ENCODE assay signal across 22 mouse cellular contexts in genomic region chr10:69553091-69553490, GRCm38 (mm10).
DNase-seq lines count a peak whose midpoint lies in the region; ATAC-seq and TF ChIP-seq lines count a peak whose summit lies in the region.
"Had no signal": no experiment of that assay in that cellular context is flagged by ENCODE, and none has a peak within 500 bp of the region (broad histone marks: within the 10 kb centered on the region; RNA-seq: fewer than 3 reads in every experiment).

No protein-coding gene starts in this region.

- H3K27ac ChIP-seq in midbrain, embryonic 11.5 days (ENCODE audit: low read depth, low read length) = no peak overlapping the region
- no peak overlapping the region for H3K27ac ChIP-seq in midbrain, embryonic 14.5 days (replicated peaks; ENCODE audit: low read depth, low read length)
- no peak overlapping the region for H3K27ac ChIP-seq in left cerebral cortex, adult 2 months
- H3K27ac ChIP-seq: embryonic facial prominence, embryonic 10.5 days; forebrain, embryonic 13.5 days; gastrocnemius, adult 2 months; heart, adult 2 months; heart, embryonic 15.5 days; hindbrain, embryonic 10.5 days; hindbrain, embryonic 14.5 days had no signal

- no peaks in the 10 kb centered on the region for H3K36me3 ChIP-seq in midbrain, embryonic 11.5 days (ENCODE audit: control insufficient read depth, insufficient read depth, low read length)
- H3K36me3 ChIP-seq in midbrain, embryonic 14.5 days (ENCODE audit: control insufficient read depth, insufficient read depth, low read length) = 0 out of 2 replicates have a peak, but pooled peaks cover 3% of the 10 kb centered on the region
- H3K36me3 ChIP-seq: embryonic facial prominence, embryonic 10.5 days; heart, embryonic 15.5 days; hindbrain, embryonic 10.5 days had no signal

- H3K4me1 ChIP-seq in midbrain, embryonic 11.5 days (ENCODE audit: control insufficient read depth, insufficient read depth, low read length) = no peaks in the 10 kb centered on the region
- H3K4me1 ChIP-seq in midbrain, embryonic 14.5 days (ENCODE audit: control insufficient read depth, insufficient read depth, low read length) = peaks cover 3% of the 10 kb centered on the region; the same call in 1 of the 2 replicates

- intact Hi-C loops in left cerebral cortex, adult 2 months (cut with DNase I) = no loop called here

- 90% methylated on average over 1 of the region's 1 CpGs for WGBS in midbrain, embryonic 11.5 days
- WGBS in midbrain, embryonic 14.5 days = 65% methylated on average over 1 of the region's 1 CpGs

- no peak overlapping the region for H3K4me2 ChIP-seq in midbrain, embryonic 11.5 days
- H3K4me2 ChIP-seq in midbrain, embryonic 14.5 days (ENCODE audit: low read length) = no peak overlapping the region
- H3K4me2 ChIP-seq: forebrain, embryonic 13.5 days; heart, embryonic 11.5 days; heart, embryonic 15.5 days; hindbrain, embryonic 14.5 days had no signal

- H3K27me3 ChIP-seq in midbrain, embryonic 11.5 days (ENCODE audit: control insufficient read depth, insufficient read depth, low read length) = no peaks in the 10 kb centered on the region
- no peaks in the 10 kb centered on the region for H3K27me3 ChIP-seq in midbrain, embryonic 14.5 days (ENCODE audit: control insufficient read depth, insufficient read depth, low read length)
- H3K27me3 ChIP-seq: forebrain, embryonic 13.5 days; heart, embryonic 15.5 days had no signal

- no peak for ATAC-seq in midbrain, embryonic 11.5 days (ENCODE audit: low FRiP score)
- no peak for ATAC-seq in midbrain, embryonic 14.5 days (ENCODE audit: low FRiP score, low TSS enrichment)
- ATAC-seq: forebrain, embryonic 13.5 days; forebrain, postnatal 0 days had no signal

- DNase-seq in midbrain, embryonic 11.5 days (ENCODE audit: low spot score, missing footprints) = peak; percentile 51
- no peak for DNase-seq in midbrain, embryonic 14.5 days
- DNase-seq in kidney, adult 9 months = peak; percentile 79
- peak; percentile 53 for DNase-seq in kidney, postnatal 14 days
- DNase-seq in natural killer cell, adult 2 months (ENCODE audit: low spot score in 2 of 2) = no peak
- DNase-seq in spleen, adult 12 weeks (ENCODE audit: low spot score) = no peak
- DNase-seq in left cerebral cortex, adult 2 months (ENCODE audit: extremely low spot score in 1 of 2, low spot score in 2 of 2) = no peak
- DNase-seq: adrenal gland, adult 8-10 months; adrenal gland, postnatal 36 days; cerebellum, adult 2 months; cerebellum, postnatal 10 days; forebrain, postnatal 0 days; gastrocnemius, adult 2 months; gastrocnemius, postnatal 36 days; heart, adult 2 months; heart, postnatal 14 days had no signal

- H3K9me3 ChIP-seq in midbrain, embryonic 11.5 days (ENCODE audit: control insufficient read depth, low read length) = no peaks in the 10 kb centered on the region
- H3K9me3 ChIP-seq in midbrain, embryonic 14.5 days (ENCODE audit: control insufficient read depth, low read length) = no peaks in the 10 kb centered on the region
- H3K9me3 ChIP-seq: embryonic facial prominence, embryonic 10.5 days; forebrain, embryonic 13.5 days; heart, embryonic 15.5 days; hindbrain, embryonic 10.5 days had no signal

- H3K9ac ChIP-seq in midbrain, embryonic 11.5 days (ENCODE audit: low read length) = no peak overlapping the region
- H3K9ac ChIP-seq in midbrain, embryonic 14.5 days (replicated peaks; ENCODE audit: low read length) = no peak overlapping the region
- H3K9ac ChIP-seq: forebrain, embryonic 13.5 days; forebrain, postnatal 0 days; heart, embryonic 15.5 days; hindbrain, embryonic 14.5 days had no signal

- no peak for TF ChIP-seq CTCF in left cerebral cortex, adult 2 months (IDR thresholded peaks at IDR 0.05)

- no peak overlapping the region for H3K4me3 ChIP-seq in midbrain, embryonic 11.5 days (ENCODE audit: low read depth, low read length)
- H3K4me3 ChIP-seq in midbrain, embryonic 14.5 days (replicated peaks; ENCODE audit: low read depth, low read length) = no peak overlapping the region
- H3K4me3 ChIP-seq in left cerebral cortex, adult 2 months = no peak overlapping the region
- H3K4me3 ChIP-seq: embryonic facial prominence, embryonic 10.5 days; forebrain, embryonic 13.5 days; gastrocnemius, adult 2 months; heart, adult 2 months; heart, embryonic 15.5 days; hindbrain, embryonic 10.5 days had no signal

Comparison
In these comparisons a context has a peak if more than half of its experiments do, and no peak if none do; other contexts are left out.
1. DNase-seq: peak in midbrain, embryonic 11.5 days (single experiment), kidney, adult 9 months (single experiment) and kidney, postnatal 14 days (single experiment); none in midbrain, embryonic 14.5 days (single experiment), natural killer cell, adult 2 months (0 of 2), spleen, adult 12 weeks (single experiment) and left cerebral cortex, adult 2 months (0 of 2).